Mouse (Mus musculus) forebrain, postnatal 0 days (tissue): ENCODE measurements around the gene Zfp747. TPM values are rescaled to one million over a fixed set of nuclear protein-coding genes. Genes with fewer than 3 reads are reported as not detected.
"Not testable (repeated sequence)": the region's sequence is repeated elsewhere in the genome, so short reads cannot be mapped to it uniquely, and the experiment has no call there.

ENCODE experiments used
- ATAC-seq: fragments of 200-750 bp; cut with Nextera tagmentation; 2 replicates; pipeline ENCODE4 v1.8.0; 2017; ENCODE audit warnings: mild to moderate bottlenecking, moderate library complexity
- DNase-seq: peaks from one replicate; pipeline ENCODE4 v3.0.0-alpha.2; 2015
- H3K27ac ChIP-seq: fragments of 300-500 bp; sonication (generic); 2 replicates; pipeline ENCODE4 v1.5.1; 2014; ENCODE audit warnings: low read depth, mild to moderate bottlenecking, antibody characterized with exemption, low read length, moderate library complexity, mixed read lengths
- H3K27me3 ChIP-seq: fragments of 300-500 bp; sonication (generic); 2 replicates; pipeline ENCODE4 v1.6.1; 2014; ENCODE audit warnings: mild to moderate bottlenecking, low read length, mixed read lengths; ENCODE audit not compliant: insufficient read depth
- H3K36me3 ChIP-seq: fragments of 300-500 bp; sonication (generic); 2 replicates; pipeline ENCODE4 v1.6.1; 2014; ENCODE audit warnings: mild to moderate bottlenecking, moderate library complexity; ENCODE audit not compliant: insufficient read depth
- H3K4me1 ChIP-seq: fragments of 300-500 bp; sonication (generic); 2 replicates; pipeline ENCODE4 v1.6.1; 2014; ENCODE audit warnings: antibody characterized with exemption; ENCODE audit not compliant: insufficient read depth
- H3K4me2 ChIP-seq: fragments of 300-500 bp; sonication (generic); 2 replicates; pipeline ENCODE4 v1.6.1; 2014; ENCODE audit warnings: low read depth, mild to moderate bottlenecking, moderate library complexity
- H3K4me3 ChIP-seq: fragments of 300-500 bp; sonication (generic); 2 replicates; pipeline ENCODE4 v1.5.1; 2014; ENCODE audit warnings: low read depth, low read length, mixed read lengths
- H3K9ac ChIP-seq: fragments of 300-500 bp; sonication (generic); 2 replicates; pipeline ENCODE4 v1.6.1; 2014; ENCODE audit warnings: mild to moderate bottlenecking
- H3K9me3 ChIP-seq: fragments of 300-500 bp; sonication (generic); 2 replicates; pipeline ENCODE4 v1.6.1; 2016; ENCODE audit warnings: low read length
- CTCF ChIP-seq: sonication (generic); IDR thresholded peaks from 2 replicates; pipeline ENCODE4 v1.5.1; 2016; ENCODE audit warnings: antibody characterized with exemption, control low read depth, low read depth
- WGBS: fragments of 180-500 bp; shearing (Covaris S2); extraction: QIAGEN DNeasy Blood & Tissue Kit; methylation state at CpG from one replicate; pipeline ENCODE4 v1.1.7; 2014; 5-methylcytosine and 5-hydroxymethylcytosine counted together
- polyA plus RNA-seq: library from polyadenylated mRNA; unstranded; fragments of >200 nt; fragmentation: Nextera tagmentation; extraction: Ambion mirVana; gene quantifications from 2 replicates; pipeline ENCODE4 v1.2.1, GENCODE M21; 2015
- total RNA-seq: library from RNA; depleted of rRNA; stranded (reverse); fragments of >200 nt; gene quantifications from 2 replicates; pipeline ENCODE4 v1.2.3, GENCODE M21; 2014; rRNA removed

The Zfp747 gene
- total RNA-seq (8.5 and 9.2 TPM in 2 replicates), polyA plus RNA-seq (2.9 and 4.7 TPM in 2 replicates)

DNA sequence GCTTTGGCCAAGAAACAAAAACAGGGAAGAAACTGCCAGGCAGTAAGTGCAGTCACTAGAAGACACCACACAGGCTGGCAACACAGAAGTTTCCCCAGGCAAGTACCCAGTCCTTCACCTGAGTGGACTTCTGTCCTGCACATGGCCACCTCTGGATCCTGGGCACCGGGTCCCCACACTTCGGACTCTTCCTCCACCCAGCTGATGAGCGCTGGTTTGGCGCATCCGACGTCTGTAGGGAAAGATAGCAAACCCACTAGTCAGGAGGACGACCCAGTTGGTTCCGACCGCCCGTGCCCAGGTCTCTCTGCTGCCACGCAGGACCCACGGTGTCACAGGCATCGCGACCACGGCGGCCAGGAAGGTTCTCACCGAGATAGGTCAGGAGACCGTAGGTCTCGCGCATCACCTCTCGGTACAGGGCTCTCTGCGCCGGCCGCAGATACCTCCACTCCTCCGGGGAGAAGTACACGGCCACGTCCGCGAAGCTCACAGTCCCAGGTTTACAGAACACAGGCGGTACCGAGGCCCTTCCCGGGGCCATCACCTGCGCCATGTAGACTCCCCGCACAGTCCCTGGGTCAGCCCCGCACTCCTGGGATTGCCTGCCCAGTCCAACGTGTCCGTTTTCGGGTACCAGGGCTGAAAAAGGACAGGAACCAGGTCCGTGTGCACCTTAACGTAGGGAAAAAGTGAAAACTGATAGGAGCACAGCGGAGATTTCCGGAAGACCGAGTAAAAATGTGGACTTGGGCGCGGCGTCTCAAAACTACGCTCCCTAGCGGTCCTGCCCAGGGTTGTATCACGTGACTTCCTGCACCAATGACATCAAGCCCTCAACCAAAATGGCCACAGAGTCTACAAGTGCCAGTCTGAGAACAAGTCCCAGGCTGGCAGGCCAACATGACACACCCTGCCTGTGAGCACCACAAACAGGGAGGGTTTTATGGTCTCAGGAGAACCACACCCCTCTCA, at the start of gene Zfp747:
Gene Zfp747, minus strand, starts transcription at position 780 of the 975 bp plus-strand sequence.
- Histone ChIP-seq H3K27ac (peak within 1 kb of the TSS; percentile 69), H3K4me2 (peak within 1 kb of the TSS; percentile 81), H3K9ac (peak within 1 kb of the TSS; percentile 70), H3K4me3 (peak within 1 kb of the TSS; percentile 63)
- not testable (repeated sequence) for H3K36me3 ChIP-seq, H3K4me1 ChIP-seq, H3K27me3 ChIP-seq, H3K9me3 ChIP-seq
- ATAC-seq (peak; percentile 97), DNase-seq (peak; percentile 95)
- TF ChIP-seq CTCF = peak; percentile 84
- WGBS = 3% methylated on average over 48 of the region's 49 CpGs

DNA sequence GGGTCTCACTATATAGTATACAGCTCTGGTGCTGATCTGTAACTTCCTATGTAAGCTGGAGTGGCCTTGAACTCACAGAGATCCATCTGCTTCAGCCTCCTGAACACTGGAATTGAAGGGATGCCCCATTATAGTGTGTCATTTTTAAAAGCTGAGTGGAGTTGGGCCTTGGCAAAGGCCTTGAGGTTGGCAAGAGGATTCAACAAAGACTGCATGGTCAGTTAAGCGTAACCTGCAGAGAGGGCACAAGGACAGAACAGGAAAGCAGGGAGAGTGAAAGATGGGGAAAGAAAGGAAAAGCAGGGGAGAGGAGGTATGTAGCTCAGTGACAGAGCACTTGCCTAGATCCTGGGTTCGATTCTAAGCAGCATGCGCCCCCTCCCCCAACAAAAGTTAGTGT, 49.4 kb upstream of the Zfp747 start:
- H3K27ac ChIP-seq = no peak overlapping the region
- DNase-seq = no peak
- 84% methylated on average over 3 of the region's 3 CpGs for WGBS
- no peak overlapping the region for H3K4me3 ChIP-seq
- peaks cover 9% of the 10 kb centered on the region for H3K4me1 ChIP-seq
- H3K9ac ChIP-seq = no peak overlapping the region
- no peak overlapping the region for H3K4me2 ChIP-seq
- no peak for TF ChIP-seq CTCF
- no peak for ATAC-seq
- H3K27me3 ChIP-seq = 0 out of 2 replicates have a peak, but pooled peaks cover 7% of the 10 kb centered on the region
- H3K9me3 ChIP-seq = no peaks in the 10 kb centered on the region
- H3K36me3 ChIP-seq = no peaks in the 10 kb centered on the region

DNA sequence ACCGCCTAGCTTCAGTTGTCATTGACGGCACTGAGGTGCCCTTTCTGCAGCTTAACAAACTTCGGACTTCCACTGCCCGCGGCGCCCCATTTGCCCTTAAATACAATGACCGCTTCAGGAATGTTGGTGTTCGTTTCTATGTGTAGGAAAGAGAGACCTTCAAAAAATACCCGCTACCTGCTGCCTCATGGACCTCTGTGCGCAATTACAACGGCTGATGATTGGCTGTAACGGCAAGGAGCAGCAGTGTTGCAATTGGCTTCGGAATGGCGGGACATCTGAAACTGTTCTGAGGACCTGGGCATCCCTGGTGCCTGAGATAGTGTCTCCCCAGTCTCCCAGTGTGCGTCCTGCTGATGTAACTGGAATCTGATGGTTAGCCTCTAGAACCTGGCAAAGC, 46.4 kb upstream of the Zfp747 start:
- WGBS = 1% methylated on average over 15 of the region's 15 CpGs

DNA sequence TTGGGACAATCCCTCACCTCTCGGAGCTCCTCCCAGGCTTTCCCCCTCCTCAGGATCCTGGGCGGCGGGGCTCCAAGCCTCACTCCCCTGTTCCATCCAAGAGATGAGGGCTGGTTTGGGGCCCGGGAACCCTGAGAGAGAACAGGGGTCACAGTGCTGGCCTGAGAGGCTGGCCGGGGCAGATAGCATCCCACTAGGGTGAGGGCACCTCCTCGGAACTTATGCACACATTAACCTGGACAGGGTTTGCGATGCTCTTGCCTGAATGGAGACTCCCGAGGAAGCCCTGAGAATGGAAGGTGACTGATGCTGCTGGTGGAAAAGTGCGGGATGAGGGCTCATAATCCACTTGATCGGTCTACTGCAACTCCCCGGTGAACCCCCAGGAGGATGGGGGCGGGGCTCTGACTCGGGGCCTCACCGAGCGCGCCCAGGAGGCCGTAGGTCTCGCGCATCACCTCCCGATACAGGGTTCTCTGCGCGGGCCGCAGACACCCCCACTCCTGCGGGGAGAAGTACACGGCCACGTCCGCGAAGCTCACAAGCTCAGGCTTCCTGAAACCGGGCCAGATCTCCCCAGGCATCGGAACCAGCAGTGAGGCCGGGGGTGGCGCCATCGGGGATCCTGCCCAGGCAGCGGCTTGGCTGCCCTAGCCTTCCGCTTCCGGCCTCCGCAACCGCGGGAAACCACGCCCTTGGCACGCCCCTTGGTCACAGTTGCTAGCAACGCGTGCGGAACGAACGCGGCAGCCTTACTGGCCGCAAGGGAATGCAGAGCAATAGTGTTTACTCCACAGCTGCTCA, 45.7 kb upstream of the Zfp747 start, which contains the start of gene Zfp688:
Gene Zfp688, minus strand, starts transcription at position 681 of the 804 bp plus-strand sequence.
- peaks cover 9% of the 10 kb centered on the region for H3K4me1 ChIP-seq
- peak; percentile 99 for ATAC-seq
- H3K27ac ChIP-seq = peak within 1 kb of the TSS; percentile 35
- peaks cover 7% of the 10 kb centered on the region; the same call in 1 of the 2 replicates for H3K36me3 ChIP-seq
- peak; percentile 50 for TF ChIP-seq CTCF
- peak within 1 kb of the TSS; percentile 71 for H3K9ac ChIP-seq
- peak within 1 kb of the TSS; percentile 50 for H3K4me3 ChIP-seq
- peak within 1 kb of the TSS; percentile 94 for H3K4me2 ChIP-seq
- WGBS = under 1% methylated on average over 48 of the region's 48 CpGs
- 0 out of 2 replicates have a peak, but pooled peaks cover 7% of the 10 kb centered on the region for H3K27me3 ChIP-seq
- H3K9me3 ChIP-seq = no peaks in the 10 kb centered on the region
- DNase-seq = peak; percentile 93

More for the DNA sequence above, 46.4 kb upstream of the Zfp747 start:
- ATAC-seq (peak; percentile 89), DNase-seq (peak; percentile 71)
- no peaks in the 10 kb centered on the region for H3K9me3 ChIP-seq
- H3K9ac ChIP-seq = peak overlapping the region; percentile 71
- no peak for TF ChIP-seq CTCF
- peak overlapping the region; percentile 35; the same call in 1 of the 2 replicates for H3K27ac ChIP-seq
- H3K4me1 ChIP-seq = peaks cover 9% of the 10 kb centered on the region
- H3K27me3 ChIP-seq = 0 out of 2 replicates have a peak, but pooled peaks cover 7% of the 10 kb centered on the region
- H3K4me2 ChIP-seq = peak overlapping the region; percentile 94
- peak overlapping the region; percentile 50 for H3K4me3 ChIP-seq
- peaks cover 7% of the 10 kb centered on the region; the same call in 1 of the 2 replicates for H3K36me3 ChIP-seq

GRCm38 (mm10) chr7:127411418-127411817, 35.6 kb upstream of the Zfp747 start:
- no peak overlapping the region for H3K4me3 ChIP-seq
- no peak for ATAC-seq
- DNase-seq = no peak
- WGBS = 72% methylated on average over 2 of the region's 2 CpGs
- peaks cover 4% of the 10 kb centered on the region; the same call in 1 of the 2 replicates for H3K4me1 ChIP-seq
- H3K27me3 ChIP-seq = no peaks in the 10 kb centered on the region; the same call in 1 of the 2 replicates
- no peak overlapping the region for H3K4me2 ChIP-seq
- H3K9me3 ChIP-seq = no peaks in the 10 kb centered on the region
- no peak overlapping the region for H3K9ac ChIP-seq
- H3K27ac ChIP-seq = no peak overlapping the region
- H3K36me3 ChIP-seq = peaks cover 3% of the 10 kb centered on the region; the same call in 1 of the 2 replicates
- TF ChIP-seq CTCF = no peak
